Mouse (Mus musculus) liver, adult 2 months (tissue): ENCODE measurements around the gene Prdm5. TPM values are rescaled to one million over a fixed set of nuclear protein-coding genes. Genes with fewer than 3 reads are reported as not detected.

Experiments
- DNase-seq: peaks from one replicate; pipeline ENCODE4 v3.0.0-alpha.2; 2011; ENCODE audit warnings: low read depth, low spot score; ENCODE audit errors: extremely low read depth
- H3K27ac ChIP-seq: fragments of 200-500 bp; replicated peaks from 2 replicates; pipeline ENCODE4 v1.5.1; 2012; ENCODE audit warnings: low read depth, mild to moderate bottlenecking, control low read depth, inconsistent platforms, low read length; ENCODE audit not compliant: insufficient read depth
- H3K27me3 ChIP-seq: fragments of 200-500 bp; 2 replicates; pipeline ENCODE4 v1.6.1; 2012; ENCODE audit warnings: mild to moderate bottlenecking, moderate library complexity, low read length, inconsistent platforms; ENCODE audit not compliant: control insufficient read depth, insufficient read depth
- H3K36me3 ChIP-seq: fragments of 200-500 bp; 2 replicates; pipeline ENCODE4 v1.6.1; 2012; ENCODE audit warnings: low read length, inconsistent platforms; ENCODE audit not compliant: control insufficient read depth, insufficient read depth
- H3K4me1 ChIP-seq: fragments of 200-500 bp; 2 replicates; pipeline ENCODE4 v1.6.1; 2011; ENCODE audit warnings: low read length; ENCODE audit not compliant: control insufficient read depth, insufficient read depth
- H3K4me3 ChIP-seq: fragments of 200-500 bp; 2 replicates; pipeline ENCODE4 v1.5.1; 2011; ENCODE audit warnings: low read depth, mild to moderate bottlenecking, control low read depth, low read length, moderate library complexity; ENCODE audit not compliant: insufficient read depth
- H3K79me2 ChIP-seq: fragments of 200-500 bp; 2 replicates; pipeline ENCODE4 v1.6.1; 2012; ENCODE audit warnings: inconsistent platforms, mild to moderate bottlenecking, low read length, moderate library complexity; ENCODE audit not compliant: control insufficient read depth, insufficient read depth
- H3K9ac ChIP-seq: fragments of 200-500 bp; 2 replicates; pipeline ENCODE4 v1.6.1; 2012; ENCODE audit warnings: low read depth, mild to moderate bottlenecking, control low read depth, inconsistent platforms, low read length
- CTCF ChIP-seq: fragments of 200-500 bp; IDR thresholded peaks from 2 replicates; pipeline ENCODE4 v1.5.1; 2011; ENCODE audit warnings: low read depth, low read length, control low read depth
- POLR2A ChIP-seq: fragments of 200-500 bp; IDR thresholded peaks from 2 replicates; pipeline ENCODE4 v1.6.1; 2011; ENCODE audit warnings: low read length, control low read depth; ENCODE audit not compliant: insufficient read depth; ENCODE audit errors: extremely low read depth
- WGBS: fragments of 180-500 bp; shearing (Covaris S2); methylation state at CpG from one replicate; pipeline ENCODE4 v1.1.7; 2018; 5-methylcytosine and 5-hydroxymethylcytosine counted together
- polyA plus RNA-seq: library from polyadenylated mRNA; depleted of rRNA; stranded (reverse); fragments of >200 nt; gene quantifications from 2 replicates; pipeline ENCODE4 v1.2.3, GENCODE M21; 2012
- total RNA-seq: library from RNA; depleted of rRNA; stranded (reverse); fragments of >200 nt; gene quantifications from 2 replicates; pipeline ENCODE4 v1.2.3, GENCODE M21; 2014

The Prdm5 gene
- total and polyA plus RNA-seq, 2 experiments: 0.18 TPM; not detected in 1

GRCm38 (mm10) chr6:65842579-65842978 is 63.8 kb downstream of the Prdm5 start:
- Histone ChIP-seq H3K79me2 (no peaks in the 10 kb centered on the region), H3K4me3 (no peak overlapping the region), H3K36me3 (no peaks in the 10 kb centered on the region), H3K27me3 (no peaks in the 10 kb centered on the region), H3K4me1 (no peaks in the 10 kb centered on the region), H3K9ac (no peak overlapping the region), H3K27ac (no peak overlapping the region)
- DNase-seq: no peak
- 90% methylated on average over 4 of the region's 4 CpGs for WGBS
- TF ChIP-seq POLR2A (no peak), CTCF (no peak)

GRCm38 (mm10) chr6:65849127-65849526 is 70.3 kb downstream of the Prdm5 start:
- Histone ChIP-seq H3K27me3 (no peaks in the 10 kb centered on the region), H3K27ac (no peak overlapping the region), H3K79me2 (no peaks in the 10 kb centered on the region), H3K4me3 (no peak overlapping the region), H3K36me3 (no peaks in the 10 kb centered on the region), H3K9ac (no peak overlapping the region), H3K4me1 (no peaks in the 10 kb centered on the region)
- DNase-seq: no peak
- TF ChIP-seq CTCF (no peak), POLR2A (no peak)
- 84% methylated on average over 4 of the region's 4 CpGs for WGBS

GRCm38 (mm10) chr6:65849687-65850086 is 70.9 kb downstream of the Prdm5 start:
- no peaks in the 10 kb centered on the region for H3K4me1 ChIP-seq
- no peaks in the 10 kb centered on the region for H3K79me2 ChIP-seq
- no peak for DNase-seq
- H3K4me3 ChIP-seq: no peak overlapping the region
- no peak overlapping the region for H3K27ac ChIP-seq
- H3K9ac ChIP-seq: no peak overlapping the region
- TF ChIP-seq CTCF (no peak), POLR2A (no peak)
- H3K36me3 ChIP-seq: no peaks in the 10 kb centered on the region
- no peaks in the 10 kb centered on the region for H3K27me3 ChIP-seq
- 83% methylated on average over 3 of the region's 3 CpGs for WGBS

- WGBS: 88% methylated on average over 3 of the region's 3 CpGs
Measured at GRCm38 (mm10) chr6:65850221-65850620, 71.4 kb downstream of the Prdm5 start.

GRCm38 (mm10) chr6:65854020-65854419 is 75.2 kb downstream of the Prdm5 start:
- Histone ChIP-seq H3K79me2 (no peaks in the 10 kb centered on the region), H3K4me1 (no peaks in the 10 kb centered on the region), H3K9ac (no peak overlapping the region), H3K27ac (no peak overlapping the region), H3K4me3 (no peak overlapping the region), H3K27me3 (no peaks in the 10 kb centered on the region), H3K36me3 (no peaks in the 10 kb centered on the region)
- DNase-seq: no peak
- WGBS: 79% methylated on average over 3 of the region's 3 CpGs
- TF ChIP-seq POLR2A (no peak), CTCF (no peak)

More at GRCm38 (mm10) chr6:65850221-65850620, 71.4 kb downstream of the Prdm5 start:
- no peak overlapping the region for H3K9ac ChIP-seq
- H3K79me2 ChIP-seq: no peaks in the 10 kb centered on the region
- no peak for DNase-seq
- H3K36me3 ChIP-seq: no peaks in the 10 kb centered on the region
- no peak for TF ChIP-seq POLR2A
- TF ChIP-seq CTCF: no peak
- H3K4me1 ChIP-seq: no peaks in the 10 kb centered on the region
- no peak overlapping the region for H3K27ac ChIP-seq
- H3K27me3 ChIP-seq: no peaks in the 10 kb centered on the region
- no peak overlapping the region for H3K4me3 ChIP-seq

GRCm38 (mm10) chr6:65854585-65854984 is 75.8 kb downstream of the Prdm5 start:
- WGBS: 75% methylated on average over 4 of the region's 4 CpGs
- no peaks in the 10 kb centered on the region for H3K4me1 ChIP-seq
- H3K4me3 ChIP-seq: no peak overlapping the region
- no peaks in the 10 kb centered on the region for H3K27me3 ChIP-seq
- no peaks in the 10 kb centered on the region for H3K79me2 ChIP-seq
- no peak overlapping the region for H3K9ac ChIP-seq
- H3K27ac ChIP-seq: no peak overlapping the region
- no peaks in the 10 kb centered on the region for H3K36me3 ChIP-seq
- TF ChIP-seq POLR2A: no peak
- TF ChIP-seq CTCF: no peak
- DNase-seq: no peak
